Mouse (Mus musculus): Measurements from ENCODE around the gene Nbea. TPM values are rescaled to one million over a fixed set of nuclear protein-coding genes. Genes with fewer than 3 reads are reported as not detected.
"Not testable (repeated sequence)": the region's sequence is repeated elsewhere in the genome, so short reads cannot be mapped to it uniquely, and the experiment has no call there.

Nbea gene
- total and polyA plus RNA-seq, 2 experiments from 2014 or later, result 6.0 to 17.3 TPM

GRCm38 (mm10) chr3:56034596-56034995 is 148.9 kb downstream of the Nbea start:
- WGBS, result 71% methylated on average over 3 of the region's 3 CpGs
- H3K27me3 ChIP-seq (ENCODE audit: control insufficient read depth, insufficient read depth, low read length), result no peaks in the 10 kb centered on the region
- H3K4me3 ChIP-seq (ENCODE audit: low read depth, low read length), result no peak overlapping the region
- TF ChIP-seq CTCF (IDR thresholded peaks at IDR 0.05; ENCODE audit: low read depth), result no peak
- no peak for TF ChIP-seq EP300 (IDR thresholded peaks at IDR 0.05; ENCODE audit: low read depth)
- no peak overlapping the region for H3K27ac ChIP-seq (ENCODE audit: low read depth)
- H3K9ac ChIP-seq (replicated peaks; ENCODE audit: low read depth, low read length), result no peak overlapping the region
- no peak overlapping the region for H3K4me2 ChIP-seq (ENCODE audit: low read depth, low read length)
- DNase-seq (ENCODE audit: low spot score) (no peak), ATAC-seq (ENCODE audit: insufficient read depth, low read depth) (no peak)
- no peaks in the 10 kb centered on the region for H3K4me1 ChIP-seq (ENCODE audit: control insufficient read depth, insufficient read depth)
- peaks cover 6% of the 10 kb centered on the region; the same call in 1 of the 2 replicates for H3K36me3 ChIP-seq (replicated peaks; ENCODE audit: control insufficient read depth, insufficient read depth, low read length)
- H3K9me3 ChIP-seq (replicated peaks; ENCODE audit: control insufficient read depth, low read length), result no peaks in the 10 kb centered on the region

GRCm38 (mm10) chr3:56018494-56018893 is 165.0 kb downstream of the Nbea start:
- no peak for DNase-seq (ENCODE audit: low spot score)
- no peak overlapping the region for H3K4me2 ChIP-seq (ENCODE audit: low read depth, low read length)
- H3K36me3 ChIP-seq (replicated peaks; ENCODE audit: control insufficient read depth, insufficient read depth, low read length), result peaks cover 5% of the 10 kb centered on the region; the same call in 1 of the 2 replicates
- H3K9ac ChIP-seq (replicated peaks; ENCODE audit: low read depth, low read length), result no peak overlapping the region
- H3K27me3 ChIP-seq (ENCODE audit: control insufficient read depth, insufficient read depth, low read length), result no peaks in the 10 kb centered on the region
- H3K27ac ChIP-seq (ENCODE audit: low read depth), result no peak overlapping the region
- no peaks in the 10 kb centered on the region for H3K9me3 ChIP-seq (replicated peaks; ENCODE audit: control insufficient read depth, low read length)
- no peaks in the 10 kb centered on the region for H3K4me1 ChIP-seq (ENCODE audit: control insufficient read depth, insufficient read depth)
- ATAC-seq (ENCODE audit: insufficient read depth, low read depth), result no peak
- H3K4me3 ChIP-seq (ENCODE audit: low read depth, low read length), result no peak overlapping the region
- WGBS, result 71% methylated on average over 3 of the region's 3 CpGs
- TF ChIP-seq CTCF (IDR thresholded peaks at IDR 0.05; ENCODE audit: low read depth) (no peak), EP300 (IDR thresholded peaks at IDR 0.05; ENCODE audit: low read depth) (no peak)

GRCm38 (mm10) chr3:56011132-56011531 is 172.4 kb downstream of the Nbea start:
- TF ChIP-seq CTCF (IDR thresholded peaks at IDR 0.05; ENCODE audit: low read depth) (no peak), EP300 (IDR thresholded peaks at IDR 0.05; ENCODE audit: low read depth) (no peak)
- H3K4me1 ChIP-seq (ENCODE audit: control insufficient read depth, insufficient read depth), result no peaks in the 10 kb centered on the region
- no peak overlapping the region for H3K4me3 ChIP-seq (ENCODE audit: low read depth, low read length)
- ATAC-seq (ENCODE audit: insufficient read depth, low read depth), result no peak
- H3K36me3 ChIP-seq (replicated peaks; ENCODE audit: control insufficient read depth, insufficient read depth, low read length), result no peaks in the 10 kb centered on the region
- H3K9me3 ChIP-seq (replicated peaks; ENCODE audit: control insufficient read depth, low read length), result no peaks in the 10 kb centered on the region
- H3K27ac ChIP-seq (ENCODE audit: low read depth), result no peak overlapping the region
- DNase-seq (ENCODE audit: low spot score), result no peak
- H3K9ac ChIP-seq (replicated peaks; ENCODE audit: low read depth, low read length), result no peak overlapping the region
- no peaks in the 10 kb centered on the region for H3K27me3 ChIP-seq (ENCODE audit: control insufficient read depth, insufficient read depth, low read length)
- WGBS, result 77% methylated on average over 3 of the region's 3 CpGs
- H3K4me2 ChIP-seq (ENCODE audit: low read depth, low read length), result no peak overlapping the region

- Histone ChIP-seq H3K9me3 (replicated peaks; ENCODE audit: control insufficient read depth, low read length) (no peaks in the 10 kb centered on the region), H3K4me3 (ENCODE audit: low read depth, low read length) (no peak overlapping the region), H3K4me2 (ENCODE audit: low read depth, low read length) (no peak overlapping the region), H3K27ac (ENCODE audit: low read depth) (no peak overlapping the region), H3K27me3 (ENCODE audit: control insufficient read depth, insufficient read depth, low read length) (no peaks in the 10 kb centered on the region), H3K9ac (replicated peaks; ENCODE audit: low read depth, low read length) (no peak overlapping the region), H3K36me3 (replicated peaks; ENCODE audit: control insufficient read depth, insufficient read depth, low read length) (peaks cover 17% of the 10 kb centered on the region), H3K4me1 (ENCODE audit: control insufficient read depth, insufficient read depth) (no peaks in the 10 kb centered on the region)
- ATAC-seq (ENCODE audit: insufficient read depth, low read depth), result 0 out of 2 replicates have a peak, but pooled peaks have one; percentile 20
- TF ChIP-seq CTCF (IDR thresholded peaks at IDR 0.05; ENCODE audit: low read depth), result peak; percentile 88
- no peak for TF ChIP-seq EP300 (IDR thresholded peaks at IDR 0.05; ENCODE audit: low read depth)
- 10% methylated on average over 2 of the region's 2 CpGs for WGBS
- DNase-seq (ENCODE audit: low spot score), result peak; percentile 73
These were observed 175.5 kb downstream of the Nbea start for GRCm38 (mm10) chr3:56007991-56008390.

- TF ChIP-seq EP300 (IDR thresholded peaks at IDR 0.05; ENCODE audit: low read depth), result no peak
- TF ChIP-seq CTCF (IDR thresholded peaks at IDR 0.05; ENCODE audit: low read depth), result peak; percentile 80
- Histone ChIP-seq H3K27me3 (ENCODE audit: control insufficient read depth, insufficient read depth, low read length) (no peaks in the 10 kb centered on the region), H3K4me2 (ENCODE audit: low read depth, low read length) (no peak overlapping the region), H3K9me3 (replicated peaks; ENCODE audit: control insufficient read depth, low read length) (no peaks in the 10 kb centered on the region), H3K4me1 (ENCODE audit: control insufficient read depth, insufficient read depth) (no peaks in the 10 kb centered on the region), H3K27ac (ENCODE audit: low read depth) (no peak overlapping the region), H3K9ac (replicated peaks; ENCODE audit: low read depth, low read length) (no peak overlapping the region), H3K36me3 (replicated peaks; ENCODE audit: control insufficient read depth, insufficient read depth, low read length) (peaks cover 20% of the 10 kb centered on the region), H3K4me3 (ENCODE audit: low read depth, low read length) (no peak overlapping the region)
- ATAC-seq (ENCODE audit: insufficient read depth, low read depth), result no peak
- DNase-seq (ENCODE audit: low spot score), result peak; percentile 69
- WGBS, result 5% methylated on average over 1 of the region's 1 CpGs
These were observed 183.2 kb downstream of the Nbea start for GRCm38 (mm10) chr3:56000259-56000658.

- no peaks in the 10 kb centered on the region for H3K9me3 ChIP-seq (replicated peaks; ENCODE audit: control insufficient read depth, low read length)
- H3K36me3 ChIP-seq (replicated peaks; ENCODE audit: control insufficient read depth, insufficient read depth, low read length), result peaks cover 5% of the 10 kb centered on the region; the same call in 1 of the 2 replicates
- H3K4me2 ChIP-seq (ENCODE audit: low read depth, low read length), result no peak overlapping the region
- H3K27me3 ChIP-seq (ENCODE audit: control insufficient read depth, insufficient read depth, low read length), result no peaks in the 10 kb centered on the region
- no peak for ATAC-seq (ENCODE audit: insufficient read depth, low read depth)
- TF ChIP-seq CTCF (IDR thresholded peaks at IDR 0.05; ENCODE audit: low read depth), result no peak
- no peak for TF ChIP-seq EP300 (IDR thresholded peaks at IDR 0.05; ENCODE audit: low read depth)
- no peaks in the 10 kb centered on the region for H3K4me1 ChIP-seq (ENCODE audit: control insufficient read depth, insufficient read depth)
- no peak overlapping the region for H3K4me3 ChIP-seq (ENCODE audit: low read depth, low read length)
- no peak for DNase-seq (ENCODE audit: low spot score)
- no peak overlapping the region for H3K27ac ChIP-seq (ENCODE audit: low read depth)
- H3K9ac ChIP-seq (replicated peaks; ENCODE audit: low read depth, low read length), result no peak overlapping the region
- 92% methylated on average over 2 of the region's 2 CpGs for WGBS
These were observed 205.1 kb downstream of the Nbea start for GRCm38 (mm10) chr3:55978361-55978760.

GRCm38 (mm10) chr3:55976986-55977385 is 206.5 kb downstream of the Nbea start:
- not testable (repeated sequence) for H3K4me3 ChIP-seq (ENCODE audit: low read depth, low read length); H3K4me1 ChIP-seq (ENCODE audit: control insufficient read depth, insufficient read depth); H3K9me3 ChIP-seq (replicated peaks; ENCODE audit: control insufficient read depth, low read length); H3K27me3 ChIP-seq (ENCODE audit: control insufficient read depth, insufficient read depth, low read length); ATAC-seq (ENCODE audit: insufficient read depth, low read depth); H3K36me3 ChIP-seq (replicated peaks; ENCODE audit: control insufficient read depth, insufficient read depth, low read length); DNase-seq (ENCODE audit: low spot score); H3K27ac ChIP-seq (ENCODE audit: low read depth); H3K4me2 ChIP-seq (ENCODE audit: low read depth, low read length); H3K9ac ChIP-seq (replicated peaks; ENCODE audit: low read depth, low read length)
- 93% methylated on average over 14 of the region's 14 CpGs for WGBS

All from heart, postnatal 0 days (tissue).